Comparison of ENCODE assay signal across 9 mouse cellular contexts in the genomic region with DNA sequence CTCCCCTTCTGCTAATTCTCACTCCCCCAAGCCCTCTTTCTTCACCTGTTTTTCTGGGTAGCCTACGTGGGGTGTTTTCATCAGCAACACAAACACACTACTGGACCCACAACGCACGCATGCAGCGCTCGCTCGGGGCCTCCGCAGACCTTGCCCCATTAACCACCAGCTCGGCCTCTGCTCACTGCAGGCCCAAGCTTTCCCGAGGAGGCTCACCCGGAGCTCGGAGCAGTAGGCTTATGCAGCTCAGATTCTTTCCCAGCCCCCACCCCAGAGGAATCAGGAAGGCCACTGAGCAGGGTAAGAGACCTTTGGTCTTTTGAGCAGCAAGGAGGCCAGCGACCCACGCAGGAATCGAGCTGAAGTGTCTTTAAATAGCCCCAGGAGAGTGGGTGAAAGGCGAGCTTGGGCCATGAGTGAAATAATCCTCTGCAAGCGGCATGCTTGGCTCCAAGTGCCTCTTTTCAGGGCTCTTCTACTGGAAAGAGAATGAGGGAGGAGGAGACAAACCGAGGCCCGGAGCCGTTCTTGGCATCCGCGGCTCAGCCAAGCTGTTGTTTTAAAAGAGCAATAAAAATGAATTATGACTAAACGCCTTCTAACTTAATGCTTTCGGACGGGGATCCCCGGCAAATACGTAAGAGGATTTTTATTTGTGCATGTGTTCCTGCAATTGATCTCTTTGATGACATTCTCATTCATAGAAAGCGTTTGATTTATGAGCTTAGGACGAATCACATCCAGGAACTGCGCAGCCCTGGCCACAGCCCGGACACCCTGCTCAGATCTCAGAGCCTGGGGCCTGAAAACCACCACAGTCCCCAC. TPM values are rescaled to one million over a fixed set of nuclear protein-coding genes. Genes with fewer than 3 reads are reported as not detected.
A peak's percentile ranks its signal among the peaks of the same experiment; 100 is the strongest.
DNase-seq lines count a peak whose midpoint lies in the region; ATAC-seq and TF ChIP-seq lines count a peak whose summit lies in the region.
"Had no signal": no experiment of that assay in that cellular context is flagged by ENCODE, and none has a peak within 500 bp of the region (broad histone marks: within the 10 kb centered on the region; RNA-seq: fewer than 3 reads in every experiment).

No protein-coding gene starts in this region.

- peak overlapping the region; percentile 56 for H3ac ChIP-seq in myocyte (ENCODE audit: control insufficient read depth, insufficient read length)

- no peaks in the 10 kb centered on the region for H3K36me3 ChIP-seq in midbrain, embryonic 11.5 days (ENCODE audit: control insufficient read depth, insufficient read depth, low read length)
- no peaks in the 10 kb centered on the region for H3K36me3 ChIP-seq in midbrain, embryonic 15.5 days (replicated peaks)
- H3K36me3 ChIP-seq in myocyte (ENCODE audit: control insufficient read depth, insufficient read depth), result peaks cover 10% of the 10 kb centered on the region
- no peaks in the 10 kb centered on the region for H3K36me3 ChIP-seq in thymus, adult 2 months (ENCODE audit: control insufficient read depth, insufficient read depth, low read length)
- H3K36me3 ChIP-seq: midbrain, embryonic 12.5 days had no signal

- ATAC-seq in midbrain, embryonic 11.5 days (ENCODE audit: low FRiP score), result no peak
- no peak for ATAC-seq in midbrain, embryonic 15.5 days (replicated peaks)

- no peak for TF ChIP-seq POLR2A in myocyte (IDR thresholded peaks at IDR 0.05; ENCODE audit: insufficient read length, low read depth)
- no peak for TF ChIP-seq POLR2A in thymus, adult 2 months (IDR thresholded peaks at IDR 0.05; ENCODE audit: control insufficient read depth, extremely low read depth, insufficient read depth, low read length, poor library complexity)

- H3K9ac ChIP-seq in midbrain, embryonic 11.5 days (ENCODE audit: low read length), result no peak overlapping the region
- H3K9ac ChIP-seq in midbrain, embryonic 15.5 days, result no peak overlapping the region
- H3K9ac ChIP-seq: midbrain, embryonic 12.5 days had no signal

- H3K79me2 ChIP-seq in myocyte (ENCODE audit: control insufficient read depth, insufficient read depth), result peaks cover 16% of the 10 kb centered on the region

- DNase-seq in midbrain, embryonic 11.5 days (ENCODE audit: low spot score, missing footprints), result peak; percentile 96
- peak; percentile 44 for DNase-seq in gonadal fat pad, adult 2 months (ENCODE audit: low read depth)
- DNase-seq in kidney, postnatal 10 days, result peak; percentile 85
- DNase-seq in thymus, adult 2 months, result no peak
- DNase-seq in gastrocnemius, postnatal 4 days (ENCODE audit: low spot score in 2 of 2), result no peak
- DNase-seq in cerebellum, adult 11 months, result no peak

- no peak for TF ChIP-seq CTCF in thymus, adult 2 months (IDR thresholded peaks at IDR 0.05; ENCODE audit: borderline replicate concordance, control insufficient read depth, extremely low read depth, insufficient read depth, low read length, poor library complexity)

- H3K4me3 ChIP-seq in midbrain, embryonic 11.5 days (ENCODE audit: low read depth, low read length), result no peak overlapping the region
- H3K4me3 ChIP-seq in midbrain, embryonic 15.5 days, result no peak overlapping the region
- H3K4me3 ChIP-seq in myocyte, result peak overlapping the region; percentile 86
- H3K4me3 ChIP-seq in thymus, adult 2 months (ENCODE audit: control insufficient read depth, insufficient read depth, low read length), result no peak overlapping the region
- H3K4me3 ChIP-seq: midbrain, embryonic 12.5 days had no signal

- peaks cover 97% of the 10 kb centered on the region for H3K27me3 ChIP-seq in midbrain, embryonic 11.5 days (ENCODE audit: control insufficient read depth, insufficient read depth, low read length)
- peaks cover 94% of the 10 kb centered on the region for H3K27me3 ChIP-seq in midbrain, embryonic 15.5 days (replicated peaks)
- no peaks in the 10 kb centered on the region for H3K27me3 ChIP-seq in myocyte (ENCODE audit: control insufficient read depth, insufficient read depth, insufficient read length)
- peaks cover 12% of the 10 kb centered on the region for H3K27me3 ChIP-seq in thymus, adult 2 months (ENCODE audit: control insufficient read depth, insufficient read depth, low read length)

- WGBS in midbrain, embryonic 11.5 days, result 1% methylated on average over 30 of the region's 30 CpGs
- 1% methylated on average over 30 of the region's 30 CpGs for WGBS in midbrain, embryonic 15.5 days
- 43% methylated on average over 30 of the region's 30 CpGs for WGBS in thymus, adult 2 months

- H3K9me3 ChIP-seq in midbrain, embryonic 11.5 days (ENCODE audit: control insufficient read depth, low read length), result no peaks in the 10 kb centered on the region
- no peaks in the 10 kb centered on the region for H3K9me3 ChIP-seq in midbrain, embryonic 15.5 days
- H3K9me3 ChIP-seq: midbrain, embryonic 12.5 days had no signal

- no peak overlapping the region for H3K4me2 ChIP-seq in midbrain, embryonic 11.5 days
- no peak overlapping the region for H3K4me2 ChIP-seq in midbrain, embryonic 15.5 days
- H3K4me2 ChIP-seq in myocyte (ENCODE audit: low read depth), result peak overlapping the region; percentile 98
- H3K4me2 ChIP-seq: midbrain, embryonic 12.5 days had no signal

- H3K27ac ChIP-seq in midbrain, embryonic 11.5 days (ENCODE audit: low read depth, low read length), result no peak overlapping the region
- H3K27ac ChIP-seq in midbrain, embryonic 15.5 days, result no peak overlapping the region
- no peak overlapping the region for H3K27ac ChIP-seq in thymus, adult 2 months (ENCODE audit: control insufficient read depth, insufficient read depth, low read length)
- H3K27ac ChIP-seq: midbrain, embryonic 12.5 days had no signal

- H3K4me1 ChIP-seq in midbrain, embryonic 11.5 days (ENCODE audit: control insufficient read depth, insufficient read depth, low read length), result peaks cover 8% of the 10 kb centered on the region; the same call in 1 of the 2 replicates
- H3K4me1 ChIP-seq in midbrain, embryonic 15.5 days, result peaks cover 13% of the 10 kb centered on the region
- H3K4me1 ChIP-seq in thymus, adult 2 months (replicated peaks; ENCODE audit: control insufficient read depth, insufficient read depth, low read length), result peaks cover 2% of the 10 kb centered on the region; the same call in 1 of the 2 replicates

TF ChIP-seq in myocyte, 11 proteins besides CTCF, POLR2A, EP300 and RAD21:
- TF ChIP-seq CEBPB (IDR thresholded peaks at IDR 0.05; ENCODE audit: insufficient read depth, poor library complexity, severe bottlenecking) (0 out of 2 replicates have a peak, but pooled peaks have one; percentile 3), SRF (IDR thresholded peaks at IDR 0.05; ENCODE audit: control insufficient read depth, insufficient read length, low read depth) (no peak)

RNA-seq across cellular contexts. Expression of a gene that starts 2.6 kb away (rescaled TPM):
- polyA plus RNA-seq in midbrain, embryonic 11.5 days (2014; fragmentation: Nextera tagmentation; extraction: Ambion mirVana), result 0.53 and 0.63 TPM in 2 replicates
- polyA plus RNA-seq in midbrain, embryonic 15.5 days (2015; fragmentation: Nextera tagmentation; extraction: Ambion mirVana), result 0.14 TPM in 1 of 2 replicates, not detected in the other
- polyA plus RNA-seq in gonadal fat pad, adult 2 months (2012; rRNA removed), result 1.3 and 1.7 TPM in 2 replicates
- polyA plus RNA-seq in myocyte (2012; fragmentation: generic; extraction: Trizol), result 2.0 TPM
- polyA plus RNA-seq in thymus, adult 2 months (2012; rRNA removed), result 0.43 and 0.63 TPM in 2 replicates
- under 1 TPM; 0.34 to 0.54 TPM for total RNA-seq in gastrocnemius, postnatal 4 days (2021)

RNA-seq across cellular contexts. Expression of a gene that starts 3.9 kb away (rescaled TPM):
- 0.14 and 0.26 TPM in 2 replicates for polyA plus RNA-seq in midbrain, embryonic 11.5 days (2014; fragmentation: Nextera tagmentation; extraction: Ambion mirVana)
- 0.19 and 0.25 TPM in 2 replicates for polyA plus RNA-seq in midbrain, embryonic 15.5 days (2015; fragmentation: Nextera tagmentation; extraction: Ambion mirVana)
- 1.6 and 2.4 TPM in 2 replicates for polyA plus RNA-seq in gonadal fat pad, adult 2 months (2012; rRNA removed)
- polyA plus RNA-seq in myocyte (2012; fragmentation: generic; extraction: Trizol), result 0.32 TPM
- 0.85 and 1.4 TPM in 2 replicates for polyA plus RNA-seq in thymus, adult 2 months (2012; rRNA removed)
- total RNA-seq in gastrocnemius, postnatal 4 days (2021), result 1 to 10 TPM; 1.1 to 1.5 TPM

RNA-seq across cellular contexts. Expression of a gene that starts 16.6 kb away (rescaled TPM):
- polyA plus RNA-seq in midbrain, embryonic 11.5 days (2014; fragmentation: Nextera tagmentation; extraction: Ambion mirVana), result not detected in 2 replicates
- polyA plus RNA-seq in midbrain, embryonic 15.5 days (2015; fragmentation: Nextera tagmentation; extraction: Ambion mirVana), result not detected in 2 replicates
- 0.32 and 0.38 TPM in 2 replicates for polyA plus RNA-seq in gonadal fat pad, adult 2 months (2012; rRNA removed)
- 0.11 TPM for polyA plus RNA-seq in myocyte (2012; fragmentation: generic; extraction: Trizol)
- polyA plus RNA-seq in thymus, adult 2 months (2012; rRNA removed), result 0.04 TPM in 1 of 2 replicates, not detected in the other
- under 1 TPM; 0.34 to 0.54 TPM for total RNA-seq in gastrocnemius, postnatal 4 days (2021)
- polyA plus RNA-seq: midbrain, embryonic 12.5 days had no signal

RNA-seq across cellular contexts. Expression of a gene that starts 30.8 kb away (rescaled TPM):
- not detected in 2 replicates for polyA plus RNA-seq in midbrain, embryonic 11.5 days (2014; fragmentation: Nextera tagmentation; extraction: Ambion mirVana)
- not detected in 2 replicates for polyA plus RNA-seq in midbrain, embryonic 15.5 days (2015; fragmentation: Nextera tagmentation; extraction: Ambion mirVana)
- polyA plus RNA-seq in gonadal fat pad, adult 2 months (2012; rRNA removed), result 3.1 and 3.7 TPM in 2 replicates
- polyA plus RNA-seq in myocyte (2012; fragmentation: generic; extraction: Trizol), result 1.4 TPM
- 1.2 and 1.5 TPM in 2 replicates for polyA plus RNA-seq in thymus, adult 2 months (2012; rRNA removed)
- total RNA-seq in gastrocnemius, postnatal 4 days (2021), result 10 to 100 TPM in 1 of 2 experiments, 1 to 10 TPM in 1; 9.2 to 11.8 TPM
- polyA plus RNA-seq: midbrain, embryonic 12.5 days had no signal

RNA-seq across cellular contexts. Expression of a gene that starts 43.7 kb away (rescaled TPM):
- polyA plus RNA-seq in midbrain, embryonic 11.5 days (2014; fragmentation: Nextera tagmentation; extraction: Ambion mirVana), result not detected in 2 replicates
- polyA plus RNA-seq in midbrain, embryonic 15.5 days (2015; fragmentation: Nextera tagmentation; extraction: Ambion mirVana), result 0.64 TPM in 1 of 2 replicates, not detected in the other
- polyA plus RNA-seq in gonadal fat pad, adult 2 months (2012; rRNA removed), result 5.3 and 10.2 TPM in 2 replicates
- 1.6 TPM for polyA plus RNA-seq in myocyte (2012; fragmentation: generic; extraction: Trizol)
- polyA plus RNA-seq in thymus, adult 2 months (2012; rRNA removed), result 1.1 and 1.5 TPM in 2 replicates
- total RNA-seq in gastrocnemius, postnatal 4 days (2021), result 1 to 10 TPM; 4.4 to 5.1 TPM
- polyA plus RNA-seq: midbrain, embryonic 12.5 days had no signal

Comparison
In these comparisons a context has a peak if more than half of its experiments do, and no peak if none do; other contexts are left out.
1. DNase-seq: peak in midbrain, embryonic 11.5 days (single experiment), gonadal fat pad, adult 2 months (single experiment) and kidney, postnatal 10 days (single experiment); none in thymus, adult 2 months (single experiment), gastrocnemius, postnatal 4 days (0 of 2) and cerebellum, adult 11 months (single experiment).